Mouse (Mus musculus): ENCODE data around the gene Uba3.

Gene Uba3

GRCm38 (mm10) chr6:97234911-97235668, 29.6 kb upstream of the Uba3 start:
- Histone ChIP-seq H3K36me3 (ENCODE audit: insufficient read depth, low read length) (peaks cover 28% of the 10 kb centered on the region), H3K4me1 (replicated peaks; ENCODE audit: low read depth, low read length) (no peaks in the 10 kb centered on the region), H3K27me3 (ENCODE audit: insufficient read depth, low read length) (no peaks in the 10 kb centered on the region), H3K4me3 (replicated peaks; ENCODE audit: low read length) (no peak overlapping the region), H3K9me3 (ENCODE audit: low read length) (peaks cover 10% of the 10 kb centered on the region; the same call in 1 of the 2 replicates)
- no peak for TF ChIP-seq POU5F1 (IDR thresholded peaks at IDR 0.05; ENCODE audit: borderline replicate concordance, low read length)
- TF ChIP-seq NANOG (IDR thresholded peaks at IDR 0.05; ENCODE audit: borderline replicate concordance, low read length), result no peak
- TF ChIP-seq CTCF (conservative IDR thresholded peaks at IDR 0.05; ENCODE audit: low read length), result no peak

GRCm38 (mm10) chr6:97227067-97227847, 21.8 kb upstream of the Uba3 start:
- H3K27me3 ChIP-seq (ENCODE audit: insufficient read depth, low read length), result no peaks in the 10 kb centered on the region
- H3K36me3 ChIP-seq (ENCODE audit: insufficient read depth, low read length), result peaks cover 51% of the 10 kb centered on the region
- H3K4me1 ChIP-seq (replicated peaks; ENCODE audit: low read depth, low read length), result peaks cover 18% of the 10 kb centered on the region
- no peak overlapping the region for H3K4me3 ChIP-seq (replicated peaks; ENCODE audit: low read length)
- no peaks in the 10 kb centered on the region for H3K9me3 ChIP-seq (ENCODE audit: low read length)
- TF ChIP-seq POU5F1 (IDR thresholded peaks at IDR 0.05; ENCODE audit: borderline replicate concordance, low read length) (no peak), CTCF (conservative IDR thresholded peaks at IDR 0.05; ENCODE audit: low read length) (no peak), NANOG (IDR thresholded peaks at IDR 0.05; ENCODE audit: borderline replicate concordance, low read length) (no peak)

- H3K9me3 ChIP-seq (ENCODE audit: low read length), result no peaks in the 10 kb centered on the region
- TF ChIP-seq NANOG (IDR thresholded peaks at IDR 0.05; ENCODE audit: borderline replicate concordance, low read length), result no peak
- no peak for TF ChIP-seq CTCF (conservative IDR thresholded peaks at IDR 0.05; ENCODE audit: low read length)
- peaks cover 40% of the 10 kb centered on the region for H3K36me3 ChIP-seq (ENCODE audit: insufficient read depth, low read length)
- H3K4me3 ChIP-seq (replicated peaks; ENCODE audit: low read length), result no peak overlapping the region
- peaks cover 27% of the 10 kb centered on the region for H3K4me1 ChIP-seq (replicated peaks; ENCODE audit: low read depth, low read length)
- no peaks in the 10 kb centered on the region for H3K27me3 ChIP-seq (ENCODE audit: insufficient read depth, low read length)
Observed at GRCm38 (mm10) chr6:97226083-97226491, 20.6 kb upstream of the Uba3 start.

GRCm38 (mm10) chr6:97224505-97224904, 19.1 kb upstream of the Uba3 start:
- peaks cover 27% of the 10 kb centered on the region for H3K36me3 ChIP-seq (ENCODE audit: insufficient read depth, low read length)
- peaks cover 33% of the 10 kb centered on the region for H3K4me1 ChIP-seq (replicated peaks; ENCODE audit: low read depth, low read length)
- H3K4me3 ChIP-seq (replicated peaks; ENCODE audit: low read length), result no peak overlapping the region
- H3K9me3 ChIP-seq (ENCODE audit: low read length), result no peaks in the 10 kb centered on the region
- H3K27me3 ChIP-seq (ENCODE audit: insufficient read depth, low read length), result no peaks in the 10 kb centered on the region
- TF ChIP-seq CTCF (conservative IDR thresholded peaks at IDR 0.05; ENCODE audit: low read length) (no peak), NANOG (IDR thresholded peaks at IDR 0.05; ENCODE audit: borderline replicate concordance, low read length) (no peak), POU5F1 (IDR thresholded peaks at IDR 0.05; ENCODE audit: borderline replicate concordance, low read length) (no peak)

- Histone ChIP-seq H3K36me3 (ENCODE audit: insufficient read depth, low read length) (peaks cover 22% of the 10 kb centered on the region; the same call in 1 of the 2 replicates), H3K27me3 (ENCODE audit: insufficient read depth, low read length) (no peaks in the 10 kb centered on the region), H3K4me1 (replicated peaks; ENCODE audit: low read depth, low read length) (peaks cover 30% of the 10 kb centered on the region), H3K9me3 (ENCODE audit: low read length) (no peaks in the 10 kb centered on the region), H3K4me3 (replicated peaks; ENCODE audit: low read length) (no peak overlapping the region)
- TF ChIP-seq NANOG (IDR thresholded peaks at IDR 0.05; ENCODE audit: borderline replicate concordance, low read length), result no peak
- no peak for TF ChIP-seq POU5F1 (IDR thresholded peaks at IDR 0.05; ENCODE audit: borderline replicate concordance, low read length)
- no peak for TF ChIP-seq CTCF (conservative IDR thresholded peaks at IDR 0.05; ENCODE audit: low read length)
Observed at GRCm38 (mm10) chr6:97223566-97223965, 18.1 kb upstream of the Uba3 start.

- Histone ChIP-seq H3K27me3 (ENCODE audit: insufficient read depth, low read length) (no peaks in the 10 kb centered on the region), H3K9me3 (ENCODE audit: low read length) (no peaks in the 10 kb centered on the region), H3K4me1 (replicated peaks; ENCODE audit: low read depth, low read length) (peaks cover 30% of the 10 kb centered on the region)
Observed at GRCm38 (mm10) chr6:97222931-97223467, 17.6 kb upstream of the Uba3 start.

GRCm38 (mm10) chr6:97222321-97222720, 16.9 kb upstream of the Uba3 start:
- H3K4me3 ChIP-seq (replicated peaks; ENCODE audit: low read length), result no peak overlapping the region

More at GRCm38 (mm10) chr6:97222931-97223467, 17.6 kb upstream of the Uba3 start:
- TF ChIP-seq CTCF (conservative IDR thresholded peaks at IDR 0.05; ENCODE audit: low read length), result no peak
- no peak for TF ChIP-seq NANOG (IDR thresholded peaks at IDR 0.05; ENCODE audit: borderline replicate concordance, low read length)
- no peak for TF ChIP-seq POU5F1 (IDR thresholded peaks at IDR 0.05; ENCODE audit: borderline replicate concordance, low read length)
- Histone ChIP-seq H3K4me3 (replicated peaks; ENCODE audit: low read length) (no peak overlapping the region), H3K36me3 (ENCODE audit: insufficient read depth, low read length) (peaks cover 22% of the 10 kb centered on the region; the same call in 1 of the 2 replicates)

More at GRCm38 (mm10) chr6:97222321-97222720, 16.9 kb upstream of the Uba3 start:
- Histone ChIP-seq H3K36me3 (ENCODE audit: insufficient read depth, low read length) (peaks cover 22% of the 10 kb centered on the region; the same call in 1 of the 2 replicates), H3K4me1 (replicated peaks; ENCODE audit: low read depth, low read length) (peaks cover 31% of the 10 kb centered on the region), H3K9me3 (ENCODE audit: low read length) (no peaks in the 10 kb centered on the region), H3K27me3 (ENCODE audit: insufficient read depth, low read length) (no peaks in the 10 kb centered on the region)
- TF ChIP-seq CTCF (conservative IDR thresholded peaks at IDR 0.05; ENCODE audit: low read length), result no peak
- TF ChIP-seq POU5F1 (IDR thresholded peaks at IDR 0.05; ENCODE audit: borderline replicate concordance, low read length), result no peak

Measured in E14TG2a.4 (cell line).